In the genomic region with DNA sequence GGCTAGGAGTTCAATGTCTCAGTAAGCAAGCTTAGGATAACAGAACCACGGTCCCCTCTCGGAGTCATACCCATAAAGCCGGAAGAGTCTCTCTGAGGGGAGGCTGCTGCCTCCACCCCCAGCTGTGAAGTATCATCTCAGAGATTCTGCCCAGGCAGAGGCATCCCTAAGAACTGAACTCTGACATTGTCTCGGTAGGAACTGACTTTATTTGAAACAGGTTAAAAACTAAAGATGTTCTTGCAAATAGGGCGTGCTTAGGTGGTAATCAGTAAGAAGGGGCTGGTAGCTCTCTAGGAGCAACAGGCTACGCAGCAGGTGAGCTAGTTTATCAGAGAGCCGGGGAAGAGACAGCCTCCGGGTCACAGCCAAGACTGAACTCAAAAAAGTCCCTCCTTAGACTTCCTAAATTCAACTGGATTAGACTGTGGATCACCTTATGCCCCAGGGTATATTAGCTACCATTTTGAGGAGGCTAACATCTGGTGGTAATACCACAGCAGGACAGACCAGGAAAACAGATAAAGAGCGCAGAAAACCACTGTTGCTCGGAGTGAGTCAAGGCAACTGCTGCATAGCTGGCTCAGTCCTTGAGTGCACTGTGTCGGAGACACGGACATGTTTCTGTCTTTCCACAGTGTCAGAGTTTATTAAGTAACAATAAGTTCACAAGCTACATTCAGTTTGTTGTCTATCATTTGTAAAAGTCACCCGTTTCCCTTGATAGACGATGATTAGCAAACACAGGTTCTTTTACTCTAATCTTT, we compare ENCODE assay signal across 9 mouse cellular contexts. TPM values are rescaled to one million over a fixed set of nuclear protein-coding genes. Genes with fewer than 3 reads are reported as not detected.
DNase-seq lines count a peak whose midpoint lies in the region; ATAC-seq lines count a peak whose summit lies in the region.
"Had no signal": no experiment of that assay in that cellular context is flagged by ENCODE, and none has a peak within 500 bp of the region (broad histone marks: within the 10 kb centered on the region; RNA-seq: fewer than 3 reads in every experiment).

No protein-coding gene starts in this region.

- WGBS in hindbrain, embryonic 14.5 days, result 52% methylated on average over 14 of the region's 14 CpGs
- whole genome bisulfite sequencing in midbrain, embryonic 11.5 days, result 54% methylated on average over 14 of the region's 14 CpGs

- H3K36me3 ChIP-seq in hindbrain, embryonic 14.5 days (replicated peaks; ENCODE audit: control insufficient read depth, insufficient read depth), result no peaks in the 10 kb centered on the region
- no peaks in the 10 kb centered on the region for H3K36me3 ChIP-seq in midbrain, embryonic 11.5 days (ENCODE audit: control insufficient read depth, insufficient read depth, low read length)

- peak overlapping the region; percentile 61 for H3K4me2 ChIP-seq in hindbrain, embryonic 14.5 days (replicated peaks)
- H3K4me2 ChIP-seq in midbrain, embryonic 11.5 days, result peak overlapping the region; percentile 35

- H3K4me1 ChIP-seq in hindbrain, embryonic 14.5 days (replicated peaks; ENCODE audit: control insufficient read depth, insufficient read depth, low read length), result peaks cover 17% of the 10 kb centered on the region
- H3K4me1 ChIP-seq in midbrain, embryonic 11.5 days (ENCODE audit: control insufficient read depth, insufficient read depth, low read length), result peaks cover 5% of the 10 kb centered on the region

- H3K4me3 ChIP-seq in hindbrain, embryonic 14.5 days (replicated peaks; ENCODE audit: low read length), result peak overlapping the region; percentile 25
- peak overlapping the region; percentile 19 for H3K4me3 ChIP-seq in midbrain, embryonic 11.5 days (ENCODE audit: low read depth, low read length)

- peak overlapping the region; percentile 44 for H3K9ac ChIP-seq in hindbrain, embryonic 14.5 days
- no peak overlapping the region for H3K9ac ChIP-seq in midbrain, embryonic 11.5 days (ENCODE audit: low read length)

- intact Hi-C loops in heart, postnatal 36 days (cut with DNase I), result loop anchor here (5.0 kb wide), 1 partner anchor 41 kb away; no protein-coding TSS in a partner anchor

- no peak for ATAC-seq in hindbrain, embryonic 14.5 days (ENCODE audit: low FRiP score)
- no peak for ATAC-seq in midbrain, embryonic 11.5 days (ENCODE audit: low FRiP score)

- no peaks in the 10 kb centered on the region for H3K27me3 ChIP-seq in hindbrain, embryonic 14.5 days (ENCODE audit: control insufficient read depth, insufficient read depth, low read length)
- no peaks in the 10 kb centered on the region; the same call in 1 of the 2 replicates for H3K27me3 ChIP-seq in midbrain, embryonic 11.5 days (ENCODE audit: control insufficient read depth, insufficient read depth, low read length)

- peak; percentile 68 for DNase-seq in heart, adult 11 months
- DNase-seq in heart, postnatal 36 days, result no peak
- peak; percentile 26 for DNase-seq in c-Kit-positive CD71-negative TER-119-negative erythroid progenitor cells, embryonic 14.5 days (ENCODE audit: low read depth)
- no peak for DNase-seq in hindbrain, embryonic 14.5 days (ENCODE audit: low spot score)
- DNase-seq in midbrain, embryonic 11.5 days (ENCODE audit: low spot score, missing footprints), result peak; percentile 87
- DNase-seq in adrenal gland, adult 18-20 months (ENCODE audit: low spot score in 2 of 2), result no peak
- DNase-seq in frontal cortex, postnatal 10 days (ENCODE audit: low spot score in 2 of 2), result no peak
- DNase-seq in lung, postnatal 10 days, result no peak

- no peaks in the 10 kb centered on the region for H3K9me3 ChIP-seq in hindbrain, embryonic 14.5 days (ENCODE audit: control insufficient read depth, low read length)
- no peaks in the 10 kb centered on the region for H3K9me3 ChIP-seq in midbrain, embryonic 11.5 days (ENCODE audit: control insufficient read depth, low read length)

- H3K27ac ChIP-seq in hindbrain, embryonic 14.5 days, result no peak overlapping the region
- H3K27ac ChIP-seq in midbrain, embryonic 11.5 days (ENCODE audit: low read depth, low read length), result no peak overlapping the region

RNA-seq across cellular contexts. Expression of gene Snapc1, which starts 10.7 kb away (rescaled TPM):
- total RNA-seq in heart, postnatal 36 days (2021), result 10 to 100 TPM in 1 of 2 experiments, 1 to 10 TPM in 1; 8.8 to 13.4 TPM
- 34.9 and 37.1 TPM in 2 replicates for polyA plus RNA-seq in hindbrain, embryonic 14.5 days (2014; fragmentation: Nextera tagmentation; extraction: Ambion mirVana)
- 23.1 and 26.6 TPM in 2 replicates for polyA plus RNA-seq in midbrain, embryonic 11.5 days (2014; fragmentation: Nextera tagmentation; extraction: Ambion mirVana)
- 10 to 100 TPM; 22.6 to 25.0 TPM for total RNA-seq in adrenal gland, adult 18-20 months (2021)

RNA-seq across cellular contexts. Expression of gene Gm49321, which starts 16.1 kb away (rescaled TPM):
- total RNA-seq in heart, postnatal 36 days (2021), result 1 to 10 TPM; 3.7 to 7.0 TPM
- 17.4 and 17.6 TPM in 2 replicates for polyA plus RNA-seq in hindbrain, embryonic 14.5 days (2014; fragmentation: Nextera tagmentation; extraction: Ambion mirVana)
- polyA plus RNA-seq in midbrain, embryonic 11.5 days (2014; fragmentation: Nextera tagmentation; extraction: Ambion mirVana), result 16.0 and 16.1 TPM in 2 replicates
- total RNA-seq in adrenal gland, adult 18-20 months (2021), result 1 to 10 TPM; 6.5 to 9.2 TPM
- polyA plus RNA-seq: large intestine, adult 2 months had no signal

RNA-seq across cellular contexts. Expression of gene Syt16, which starts 43.9 kb away (rescaled TPM):
- total RNA-seq in heart, postnatal 36 days (2021), result not detected
- polyA plus RNA-seq in hindbrain, embryonic 14.5 days (2014; fragmentation: Nextera tagmentation; extraction: Ambion mirVana), result 79.5 and 91.2 TPM in 2 replicates
- polyA plus RNA-seq in midbrain, embryonic 11.5 days (2014; fragmentation: Nextera tagmentation; extraction: Ambion mirVana), result 6.5 and 7.0 TPM in 2 replicates
- total RNA-seq in adrenal gland, adult 18-20 months (2021), result under 1 TPM; 0.30 to 0.32 TPM

RNA-seq across cellular contexts. Expression of gene Hif1a, which starts 52.4 kb away (rescaled TPM):
- 10 to 100 TPM; 53.0 to 55.9 TPM for total RNA-seq in heart, postnatal 36 days (2021)
- 103 and 113 TPM in 2 replicates for polyA plus RNA-seq in hindbrain, embryonic 14.5 days (2014; fragmentation: Nextera tagmentation; extraction: Ambion mirVana)
- 130 and 147 TPM in 2 replicates for polyA plus RNA-seq in midbrain, embryonic 11.5 days (2014; fragmentation: Nextera tagmentation; extraction: Ambion mirVana)
- total RNA-seq in adrenal gland, adult 18-20 months (2021), result 10 to 100 TPM; 52.9 to 66.1 TPM

Comparison
In these comparisons a context has a peak if more than half of its experiments do, and no peak if none do; other contexts are left out.
1. DNase-seq: peak in heart, adult 11 months (single experiment), c-Kit-positive CD71-negative TER-119-negative erythroid progenitor cells, embryonic 14.5 days (single experiment) and midbrain, embryonic 11.5 days (single experiment); none in heart, postnatal 36 days (0 of 2), hindbrain, embryonic 14.5 days (single experiment), adrenal gland, adult 18-20 months (0 of 2), frontal cortex, postnatal 10 days (0 of 2) and lung, postnatal 10 days (single experiment).